Mouse (Mus musculus) erythroblast, embryonic 14.5 days (primary cell): ENCODE results near the gene Mettl8.

Experiments
- GATA1 ChIP-seq: IDR thresholded peaks from 2 replicates; pipeline ENCODE4 v1.6.1; 2012; ENCODE audit warnings: low read length, inconsistent platforms, mixed read lengths
- TAL1 ChIP-seq: IDR thresholded peaks from 3 replicates; pipeline ENCODE4 v1.6.1; 2012; ENCODE audit warnings: low read length, inconsistent platforms, mixed read lengths

GRCm38 (mm10) chr2:70944511-70945305 is 110.7 kb downstream of the Mettl8 start:
- TF ChIP-seq GATA1 (no peak), TAL1 (no peak)
